Mouse (Mus musculus): ENCODE data around the gene Tsacc.

GRCm38 (mm10) chr3:88334902-88335435, 38.2 kb upstream of the Tsacc start:
- TF ChIP-seq MYC (IDR thresholded peaks at IDR 0.05; ENCODE audit: low read depth, low read length) (no peak), CTCF (conservative IDR thresholded peaks at IDR 0.05 in 1 of 2, IDR thresholded peaks at IDR 0.05 in 1 of 2; ENCODE audit: low read depth in 2 of 2, low read length in 2 of 2) (no peak)
